Mouse (Mus musculus) neural tube, embryonic 13.5 days (tissue): ENCODE results near the gene Grik2. TPM values are rescaled to one million over a fixed set of nuclear protein-coding genes. Genes with fewer than 3 reads are reported as not detected.

Experiments
- ATAC-seq: fragments of 200-750 bp; cut with Nextera tagmentation; 2 replicates; pipeline ENCODE4 v1.8.0; 2017; ENCODE audit warnings: low read depth, mild to moderate bottlenecking, moderate TSS enrichment, moderate library complexity
- H3K27ac ChIP-seq: fragments of 300-500 bp; sonication (generic); replicated peaks from 2 replicates; pipeline ENCODE4 v1.5.1; 2015; ENCODE audit warnings: moderate library complexity, mild to moderate bottlenecking, inconsistent platforms
- H3K27me3 ChIP-seq: fragments of 300-500 bp; sonication (generic); 2 replicates; pipeline ENCODE4 v1.6.1; 2015; ENCODE audit warnings: mild to moderate bottlenecking, inconsistent platforms
- H3K36me3 ChIP-seq: fragments of 300-500 bp; sonication (generic); 2 replicates; pipeline ENCODE4 v1.6.1; 2015; ENCODE audit warnings: mild to moderate bottlenecking, inconsistent platforms
- H3K4me1 ChIP-seq: fragments of 300-500 bp; sonication (generic); replicated peaks from 2 replicates; pipeline ENCODE4 v1.6.1; 2015; ENCODE audit warnings: inconsistent platforms
- H3K4me2 ChIP-seq: fragments of 300-500 bp; sonication (generic); 2 replicates; pipeline ENCODE4 v1.6.1; 2015; ENCODE audit warnings: inconsistent platforms, mild to moderate bottlenecking, moderate library complexity
- H3K4me3 ChIP-seq: fragments of 300-500 bp; sonication (generic); 2 replicates; pipeline ENCODE4 v1.5.1; 2015; ENCODE audit warnings: mild to moderate bottlenecking, inconsistent platforms
- H3K9ac ChIP-seq: fragments of 300-500 bp; sonication (generic); 2 replicates; pipeline ENCODE4 v1.6.1; 2015; ENCODE audit warnings: moderate library complexity, mild to moderate bottlenecking, inconsistent platforms
- H3K9me3 ChIP-seq: fragments of 300-500 bp; sonication (generic); 2 replicates; pipeline ENCODE4 v1.6.1; 2016; ENCODE audit warnings: inconsistent platforms
- polyA plus RNA-seq: library from polyadenylated mRNA; unstranded; fragments of >200 nt; fragmentation: Nextera tagmentation; extraction: Ambion mirVana; gene quantifications from 2 replicates; pipeline ENCODE4 v1.2.1, GENCODE M21; 2015

Gene Grik2
- polyA plus RNA-seq, 1 experiment from 2014 or later: 28.6 TPM

DNA sequence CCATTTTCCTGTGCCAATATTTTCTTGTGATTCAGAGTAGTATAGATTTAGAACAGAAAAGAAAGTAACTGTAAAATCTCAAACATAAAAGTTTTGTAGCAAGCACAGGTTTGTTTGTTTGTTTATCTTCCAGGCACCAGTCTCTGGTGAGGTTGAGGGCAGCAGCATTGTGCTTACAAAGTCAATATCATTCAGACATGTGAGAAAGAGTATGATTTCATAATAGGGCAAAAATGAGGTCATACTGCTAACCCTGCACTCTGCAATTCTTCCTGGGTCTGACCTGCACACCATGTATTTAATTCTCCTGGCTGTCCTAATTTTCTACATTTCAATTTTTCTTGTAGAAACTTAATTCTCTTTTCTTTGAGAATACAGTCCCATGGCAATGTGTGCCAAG lies 739.2 kb downstream of the Grik2 start:
- Histone ChIP-seq H3K9me3 (no peaks in the 10 kb centered on the region), H3K4me1 (no peaks in the 10 kb centered on the region), H3K36me3 (no peaks in the 10 kb centered on the region), H3K9ac (no peak overlapping the region), H3K27me3 (no peaks in the 10 kb centered on the region), H3K4me3 (no peak overlapping the region), H3K4me2 (no peak overlapping the region), H3K27ac (no peak overlapping the region)
- no peak for ATAC-seq
